Mouse (Mus musculus): Measurements from ENCODE around the gene Nr5a1.

The Nr5a1 gene

DNA sequence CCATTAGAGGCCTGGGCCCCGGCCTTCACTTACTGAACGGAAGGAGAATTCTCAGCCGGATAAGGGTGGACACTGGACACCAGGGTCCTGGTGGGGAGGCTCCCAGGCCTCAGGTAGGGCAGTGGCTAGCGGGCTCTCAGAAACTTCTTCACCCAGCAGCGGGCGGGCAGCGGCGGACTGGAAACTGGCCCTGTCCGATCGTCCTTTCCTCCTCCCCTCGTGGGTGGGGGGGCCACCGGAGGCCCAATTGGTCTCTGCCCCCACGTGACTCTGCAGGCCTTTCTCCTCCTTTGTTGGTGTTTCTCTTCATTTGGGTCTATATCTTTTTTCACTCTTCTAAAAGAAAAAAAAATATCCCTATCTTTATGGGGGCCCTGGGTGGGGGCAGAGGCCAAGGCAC, at the start of gene Nr5a1:
Gene Nr5a1 (minus strand): TSS at position 219 of the 400 bp plus-strand sequence.
- peak; percentile 81 for DNase-seq (ENCODE audit: low spot score)

DNA sequence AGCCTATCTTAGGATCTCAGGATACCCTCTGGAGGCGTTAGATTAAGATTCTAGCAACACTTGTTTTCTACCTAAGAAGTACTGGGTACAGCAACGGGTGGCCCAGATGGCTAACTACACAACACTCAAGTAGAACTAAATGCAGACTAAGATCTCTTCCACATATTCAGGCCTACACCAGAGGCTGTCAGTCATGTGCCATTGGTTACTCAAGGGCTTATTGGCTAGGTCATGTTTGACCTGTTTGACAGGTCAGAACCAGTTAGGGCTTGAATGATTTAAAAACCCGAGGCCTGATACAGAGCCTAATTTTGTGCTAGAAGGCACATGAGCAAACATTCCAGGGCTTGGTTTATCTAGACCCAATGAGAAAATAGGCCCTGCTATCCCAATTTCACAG, 25.5 kb upstream of the Nr5a1 start:
- no peak for DNase-seq (ENCODE audit: low spot score)

DNA sequence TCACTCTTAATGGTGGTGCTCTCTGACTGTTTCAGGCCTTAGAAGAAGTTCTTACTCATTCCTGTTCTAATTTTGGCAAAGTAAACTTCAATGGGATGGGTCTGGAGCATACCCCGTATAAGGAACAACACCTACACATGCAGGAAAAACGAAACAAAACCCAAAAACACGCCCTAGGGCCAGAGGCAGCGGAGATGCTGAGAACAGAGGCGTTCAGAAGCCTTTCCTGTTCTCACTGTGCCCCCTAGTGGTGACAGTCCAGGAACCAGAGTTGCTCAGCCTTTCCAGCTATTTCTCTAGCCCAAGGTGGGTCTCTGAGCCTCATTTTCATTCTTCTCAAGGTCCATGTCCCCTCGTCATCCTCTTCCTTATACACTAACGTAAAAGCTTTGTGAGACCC, 25.1 kb upstream of the Nr5a1 start:
- DNase-seq (ENCODE audit: low spot score), result peak; percentile 66

DNA sequence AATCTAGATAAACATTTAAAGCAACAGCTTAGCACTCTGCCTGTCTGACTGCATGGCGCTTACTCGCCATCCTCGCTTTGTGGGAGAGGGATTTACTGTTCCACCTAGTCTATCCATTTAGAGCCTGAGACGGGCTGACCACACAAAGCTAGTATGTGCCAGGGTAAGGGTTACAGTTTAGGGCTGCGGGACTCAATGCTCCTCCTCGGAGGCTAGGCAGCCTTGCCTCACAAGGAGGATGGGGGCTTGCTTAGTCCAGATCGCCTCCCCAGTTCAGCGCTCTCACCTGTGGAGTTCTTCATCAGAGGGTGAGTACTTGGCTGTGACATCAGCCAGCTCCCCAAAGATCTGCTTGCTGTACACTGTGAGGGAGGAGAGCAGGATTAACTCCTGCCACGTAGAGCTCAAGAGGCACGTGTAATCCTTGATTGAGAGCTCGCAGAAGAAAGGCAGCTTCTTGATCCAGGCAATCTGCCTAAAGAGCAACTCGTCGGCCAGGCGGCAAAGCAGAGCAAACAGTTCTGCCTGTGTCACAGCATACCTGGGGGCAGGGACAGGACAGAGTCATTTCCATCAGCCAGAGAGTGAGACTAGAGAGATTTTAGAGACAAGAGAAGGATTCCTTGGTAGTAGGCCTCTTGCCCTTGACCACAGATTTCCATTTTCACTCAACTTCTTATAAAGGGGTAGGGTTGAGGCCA, 24.4 kb upstream of the Nr5a1 start:
- no peak for DNase-seq (ENCODE audit: low spot score)

DNA sequence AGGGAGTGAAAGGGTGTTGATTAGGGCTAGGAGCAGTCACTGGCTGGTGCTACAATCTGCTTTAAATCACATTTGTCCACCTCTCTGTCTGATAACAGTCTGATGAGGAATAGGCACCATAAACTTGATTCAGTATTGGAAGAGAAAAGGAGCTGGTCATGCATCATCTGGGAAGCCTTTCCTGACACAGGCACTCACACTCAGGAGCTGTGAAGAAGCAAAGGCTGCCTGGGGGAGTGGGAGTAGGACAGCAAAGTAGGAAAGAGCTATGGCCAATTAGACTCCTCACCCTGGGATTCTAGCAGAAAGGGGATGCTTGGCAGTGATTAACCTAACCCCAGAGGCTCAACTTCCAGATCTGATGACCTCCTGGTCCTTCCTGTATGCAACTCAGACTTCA, 21.4 kb upstream of the Nr5a1 start:
- no peak for DNase-seq (ENCODE audit: low spot score)

DNA sequence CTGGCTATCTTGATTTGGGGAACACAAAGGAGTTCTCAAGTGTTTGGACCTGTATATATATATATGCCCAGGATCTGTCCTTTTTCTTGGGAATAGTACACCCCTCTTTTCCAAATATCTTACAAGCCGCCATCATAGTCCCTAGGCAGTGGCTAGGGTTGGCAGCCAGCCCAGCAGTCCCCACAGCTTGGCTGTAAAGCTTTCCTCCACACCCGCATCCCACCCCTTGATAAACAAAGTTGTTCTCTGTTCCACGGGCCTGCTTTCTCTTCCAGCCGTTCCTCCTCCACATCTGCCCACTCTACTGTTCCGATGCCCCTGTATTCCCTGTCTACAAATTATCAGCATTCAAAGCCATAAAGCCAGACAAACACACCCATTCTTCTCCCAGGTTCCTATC, 20.4 kb upstream of the Nr5a1 start:
- no peak for DNase-seq (ENCODE audit: low spot score)

DNA sequence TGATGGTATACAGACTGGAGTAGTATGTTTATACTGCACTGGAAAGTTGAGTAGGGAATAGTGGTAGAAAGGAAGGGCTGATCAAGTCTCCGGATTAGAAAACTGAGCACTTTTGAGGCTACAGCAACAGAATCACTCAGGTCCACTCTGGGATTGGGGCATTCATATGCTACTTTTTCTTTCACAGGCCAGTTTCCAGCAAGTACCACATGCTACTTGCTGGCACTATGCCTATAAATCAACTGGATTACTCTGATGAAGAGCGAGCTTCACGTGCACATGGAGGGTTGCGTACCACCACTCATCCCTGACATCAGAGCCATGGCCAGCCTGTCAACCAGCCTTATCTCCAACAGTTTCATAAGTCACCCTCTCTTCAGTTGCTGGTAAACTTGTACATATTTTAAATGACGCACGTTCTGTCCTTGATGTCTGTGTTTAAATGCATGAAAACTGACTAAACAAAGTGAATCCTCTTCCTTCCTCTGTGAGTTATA, 16.0 kb upstream of the Nr5a1 start:
- no peak for DNase-seq (ENCODE audit: low spot score)

DNA sequence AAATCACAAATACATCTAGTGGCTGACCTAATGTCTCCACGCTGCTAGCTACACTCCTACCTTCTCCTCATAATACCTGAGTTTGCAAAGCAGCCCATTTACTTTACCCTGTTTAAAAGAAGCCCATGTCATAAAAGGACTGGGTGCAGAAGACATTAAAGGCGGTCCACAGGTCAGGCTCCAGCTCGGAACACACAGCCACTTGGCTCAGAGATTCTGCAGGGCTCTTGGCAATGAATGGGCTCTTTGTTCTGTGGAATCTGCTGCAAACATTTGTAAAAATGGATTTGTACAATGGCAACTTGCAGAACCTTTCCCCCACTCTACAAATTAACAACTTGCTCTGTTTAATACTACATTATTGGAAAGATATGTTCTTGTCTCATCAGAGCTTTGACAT, 11.1 kb upstream of the Nr5a1 start:
- no peak for DNase-seq (ENCODE audit: low spot score)

DNA sequence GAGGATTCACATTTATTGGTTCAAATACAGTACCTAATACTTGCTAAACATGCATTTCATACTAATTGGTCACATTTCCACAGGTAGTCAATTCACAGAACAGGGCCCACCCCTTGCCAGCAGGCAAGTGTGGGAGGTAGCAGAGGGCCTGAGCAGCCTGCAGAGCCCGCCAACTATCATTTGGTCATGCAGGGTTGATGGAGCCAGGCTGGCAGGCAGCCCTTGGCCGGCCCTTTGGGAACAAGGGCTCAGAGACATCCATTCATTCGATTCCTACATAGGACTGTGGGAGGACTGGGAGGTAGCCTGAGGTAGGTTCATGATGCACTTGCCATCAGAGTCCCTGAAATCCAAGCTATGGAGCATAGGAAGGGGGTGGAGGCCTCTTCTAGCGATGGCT, 9.0 kb upstream of the Nr5a1 start:
- no peak for DNase-seq (ENCODE audit: low spot score)

DNA sequence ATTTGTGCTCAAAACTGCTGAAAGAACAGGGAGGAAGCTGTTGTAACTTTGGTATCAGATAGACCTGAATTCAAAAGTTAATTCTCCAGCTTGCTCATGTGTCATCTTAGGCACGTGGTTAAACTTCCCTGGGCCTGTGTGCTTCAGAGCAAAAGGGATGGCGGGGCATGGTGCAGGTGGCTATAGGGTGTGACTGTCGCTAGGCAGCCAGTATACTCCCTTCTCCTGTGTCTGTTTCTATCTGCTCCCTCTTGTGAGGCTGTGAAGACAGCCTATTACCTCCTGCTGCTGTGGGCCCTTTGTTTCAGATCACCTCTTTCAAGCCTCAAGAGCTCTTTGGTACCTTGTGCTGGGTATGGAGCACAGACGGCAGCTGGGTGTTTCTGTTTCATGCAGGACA, 7.7 kb upstream of the Nr5a1 start:
- no peak for DNase-seq (ENCODE audit: low spot score)

DNA sequence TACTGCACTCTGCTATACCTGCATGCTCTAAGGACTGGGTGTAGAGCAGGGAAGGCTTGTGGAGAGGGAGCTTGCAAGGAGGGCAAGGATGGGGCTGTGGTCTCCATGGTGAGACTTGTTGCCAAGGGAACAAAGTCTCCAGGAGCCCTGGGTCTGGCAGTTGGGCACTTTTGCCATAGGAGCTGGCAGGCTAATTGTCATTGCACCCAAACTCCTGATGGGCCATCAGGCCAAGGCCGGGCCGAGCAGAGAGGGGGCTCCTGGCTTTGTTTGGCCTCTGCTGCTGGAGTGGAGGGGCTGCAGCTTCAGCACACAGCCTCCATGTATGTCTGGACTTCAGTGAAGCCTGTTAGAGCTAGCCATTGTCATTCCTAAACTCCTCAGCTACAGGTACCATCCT, 6.3 kb upstream of the Nr5a1 start:
- no peak for DNase-seq (ENCODE audit: low spot score)

DNA sequence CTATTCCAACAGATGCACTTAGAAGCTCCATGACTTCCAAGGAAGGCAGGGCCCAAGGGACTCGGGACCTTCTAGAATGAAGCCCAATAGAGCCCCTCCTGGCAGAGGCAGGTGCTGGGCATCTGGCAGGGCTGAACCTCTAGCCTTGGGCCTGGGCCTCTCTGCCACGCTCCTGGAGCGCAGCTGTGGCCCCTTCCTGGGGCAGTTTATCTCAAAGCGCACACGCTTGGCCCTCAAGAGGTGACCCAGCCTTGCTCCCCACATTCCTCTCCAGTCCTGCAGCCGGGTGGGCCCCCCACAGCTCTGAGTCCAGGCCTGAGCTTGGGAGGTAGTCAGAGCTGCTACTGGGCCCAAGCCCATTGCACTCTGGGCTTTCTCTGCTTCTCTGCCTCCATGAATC, 5.0 kb upstream of the Nr5a1 start:
- DNase-seq (ENCODE audit: low spot score), result peak; percentile 60

DNA sequence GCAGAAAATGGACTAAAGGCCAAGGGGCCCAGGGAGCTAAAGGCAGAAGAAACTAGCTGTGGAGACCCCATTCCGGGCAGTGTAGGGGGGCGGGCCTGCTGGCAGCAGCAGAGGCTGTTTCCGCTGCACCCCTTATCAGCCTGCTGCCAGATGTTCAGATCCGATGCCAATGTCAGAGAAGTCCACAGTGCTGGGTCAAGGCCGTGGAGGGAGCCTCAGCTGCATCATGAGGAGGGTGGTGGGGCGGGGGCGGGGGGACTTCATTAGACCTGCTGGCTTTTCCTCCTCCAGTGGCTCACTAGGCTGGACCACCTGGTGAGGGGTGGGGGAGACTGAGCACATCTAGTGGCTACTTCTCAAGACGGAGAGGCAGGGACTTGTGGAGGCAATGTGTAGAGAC, 4.3 kb upstream of the Nr5a1 start:
- DNase-seq (ENCODE audit: low spot score), result peak; percentile 55

DNA sequence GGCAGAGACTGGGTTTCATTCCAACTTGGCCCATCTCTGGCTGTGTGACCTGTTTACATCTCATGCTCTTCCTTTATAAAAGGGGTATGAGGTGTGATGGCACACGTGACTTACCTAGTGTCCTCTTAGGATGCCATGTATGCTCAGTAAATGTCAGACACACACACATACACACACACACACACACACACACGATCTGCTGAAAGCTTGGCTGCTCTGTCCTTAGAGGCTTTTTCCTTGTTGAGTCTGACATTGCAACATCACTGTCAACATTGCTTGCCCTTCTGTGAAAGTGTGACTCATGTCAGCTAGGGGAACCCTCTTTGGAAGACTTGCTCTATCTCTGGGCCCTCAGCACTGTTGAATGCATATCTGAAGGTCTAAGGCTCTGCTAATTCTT, 3.1 kb upstream of the Nr5a1 start:
- DNase-seq (ENCODE audit: low spot score), result no peak

DNA sequence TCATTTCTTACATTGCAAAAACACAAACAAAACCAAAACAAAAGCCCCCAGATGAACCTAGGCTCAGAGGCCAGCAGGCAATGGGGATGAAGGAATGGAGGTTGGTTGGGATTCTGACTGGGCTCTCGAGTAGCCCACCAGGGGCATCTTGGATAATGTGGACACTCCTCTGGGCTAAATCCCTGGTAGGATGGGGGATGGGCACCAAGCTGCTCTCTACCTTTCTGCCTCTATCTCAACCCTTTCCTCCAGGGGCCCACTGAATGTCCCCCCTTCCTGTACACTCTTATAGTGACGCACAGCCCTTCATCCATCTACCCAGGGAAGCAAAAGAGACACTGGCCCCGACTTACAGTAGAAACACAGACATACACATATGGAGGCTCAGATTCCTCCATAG, 746 bp downstream of the Nr5a1 start:
- no peak for DNase-seq (ENCODE audit: low spot score)

DNA sequence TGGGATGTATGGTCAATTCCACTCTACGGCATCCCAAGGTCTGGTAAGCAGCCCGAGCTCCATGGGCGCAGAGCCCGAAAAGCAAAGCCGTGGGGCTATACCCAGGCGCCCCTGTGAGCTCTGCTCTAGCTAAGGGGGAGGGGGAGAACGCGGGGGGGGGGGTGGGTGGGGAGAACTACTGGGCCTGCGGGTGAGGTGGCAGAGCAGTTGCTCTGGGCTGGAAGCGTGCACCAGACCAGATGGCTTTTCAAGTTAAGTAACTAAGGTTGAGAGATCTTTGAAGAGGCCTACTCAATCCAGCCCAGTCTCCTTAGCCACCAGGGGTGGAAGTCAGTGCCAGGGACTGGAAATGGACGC, 1.6 kb downstream of the Nr5a1 start:
- DNase-seq (ENCODE audit: low spot score), result no peak

DNA sequence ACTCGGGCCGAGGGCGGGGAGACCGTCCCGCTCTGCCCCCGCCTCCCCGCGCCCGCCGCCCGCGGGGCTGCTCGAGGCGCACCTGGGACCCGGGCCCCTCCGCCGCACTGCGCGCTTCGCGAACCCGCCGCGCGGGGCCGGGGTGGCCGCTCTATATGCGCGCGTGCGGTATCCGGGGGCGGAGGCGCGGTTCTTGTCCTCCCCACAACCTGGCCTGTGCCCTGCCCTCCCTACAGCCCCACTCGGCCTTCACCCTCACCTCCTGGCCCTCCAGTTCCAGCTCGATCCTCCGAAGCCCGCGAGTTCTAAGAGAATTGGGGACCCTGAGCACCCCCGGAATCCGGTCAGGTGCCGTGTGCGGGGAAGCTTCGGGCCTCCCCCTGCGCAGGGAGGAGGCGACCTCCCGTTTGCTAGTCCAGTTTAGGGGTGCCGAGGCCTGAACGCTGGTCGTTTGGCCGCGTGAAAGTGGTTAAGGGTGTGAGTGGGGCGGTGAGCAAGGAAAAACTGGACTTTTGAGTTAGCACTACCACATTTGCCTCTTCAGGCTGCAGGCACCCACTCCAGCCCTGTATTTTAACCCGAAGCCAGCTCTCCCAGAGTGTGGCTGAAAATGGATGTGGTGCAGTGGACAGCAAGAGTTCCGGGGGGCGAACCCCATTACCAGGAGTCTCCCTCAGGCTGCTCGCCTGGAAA, 2.1 kb downstream of the Nr5a1 start:
- peak; percentile 24 for DNase-seq (ENCODE audit: low spot score)

DNA sequence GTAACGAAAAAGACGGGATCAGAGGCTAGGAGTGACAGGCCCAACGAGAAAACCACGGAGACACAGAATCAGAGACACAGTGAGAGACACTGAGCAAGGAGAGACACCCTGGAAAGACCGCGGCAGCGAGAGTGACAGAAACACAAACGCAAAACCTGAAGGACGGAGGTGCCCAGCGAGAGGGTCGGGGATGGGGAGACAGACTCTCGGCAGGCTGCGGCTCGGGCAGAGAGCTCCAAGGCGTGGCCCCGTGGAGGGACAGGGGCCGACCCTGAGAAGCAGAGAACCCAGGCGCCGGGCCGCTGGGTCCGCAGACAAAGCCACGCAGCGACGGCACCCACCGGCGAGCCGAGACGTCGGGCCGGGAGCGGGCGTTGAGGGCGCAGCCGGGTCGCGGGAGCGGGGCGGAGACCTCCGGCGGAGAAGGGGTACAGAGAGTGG, 2.9 kb downstream of the Nr5a1 start:
- DNase-seq (ENCODE audit: low spot score), result no peak

DNA sequence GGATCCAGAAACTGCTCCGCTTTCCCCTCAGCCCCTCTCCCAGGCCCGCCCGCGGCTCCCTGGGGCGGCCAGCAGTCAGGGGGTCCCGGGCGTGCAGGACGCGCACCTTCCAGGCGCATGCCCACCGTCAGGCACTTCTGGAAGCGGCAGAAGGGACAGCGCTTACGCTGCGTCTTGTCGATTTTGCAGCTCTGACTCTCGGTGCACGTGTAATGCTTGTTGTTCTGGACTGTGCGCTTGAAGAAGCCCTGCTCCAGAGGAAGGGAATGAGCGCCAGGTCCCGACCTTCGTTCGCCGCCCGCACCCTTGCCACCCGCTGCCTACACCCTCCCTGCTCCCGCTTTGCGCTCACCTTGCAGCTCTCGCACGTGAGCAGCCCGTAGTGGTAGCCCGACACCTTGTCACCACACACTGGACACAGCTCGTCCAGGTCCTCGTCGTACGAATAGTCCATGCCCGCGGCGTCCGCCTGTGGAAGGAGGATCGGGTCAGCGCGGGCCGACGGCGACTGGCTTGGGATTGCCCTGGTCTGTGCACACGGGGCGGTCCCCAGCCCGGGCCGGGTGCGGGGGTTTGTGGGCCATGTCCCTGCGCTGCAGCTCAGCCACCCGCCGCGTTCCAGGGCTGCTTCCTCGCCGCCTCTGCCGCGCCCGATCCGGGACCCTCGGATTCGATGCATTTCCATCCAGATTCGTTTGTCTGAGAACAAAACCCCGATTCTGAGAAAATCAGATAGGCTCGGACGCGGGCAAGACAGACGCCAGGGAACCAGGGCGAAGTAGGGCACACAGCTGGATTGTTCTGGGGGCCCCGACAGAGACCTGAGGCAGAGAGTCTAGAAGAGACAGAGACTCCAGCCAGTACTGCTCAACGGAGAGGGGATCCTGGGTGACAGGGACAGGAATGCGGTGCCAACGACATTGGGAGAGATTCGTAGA, 3.8 kb downstream of the Nr5a1 start:
- DNase-seq (ENCODE audit: low spot score), result no peak

DNA sequence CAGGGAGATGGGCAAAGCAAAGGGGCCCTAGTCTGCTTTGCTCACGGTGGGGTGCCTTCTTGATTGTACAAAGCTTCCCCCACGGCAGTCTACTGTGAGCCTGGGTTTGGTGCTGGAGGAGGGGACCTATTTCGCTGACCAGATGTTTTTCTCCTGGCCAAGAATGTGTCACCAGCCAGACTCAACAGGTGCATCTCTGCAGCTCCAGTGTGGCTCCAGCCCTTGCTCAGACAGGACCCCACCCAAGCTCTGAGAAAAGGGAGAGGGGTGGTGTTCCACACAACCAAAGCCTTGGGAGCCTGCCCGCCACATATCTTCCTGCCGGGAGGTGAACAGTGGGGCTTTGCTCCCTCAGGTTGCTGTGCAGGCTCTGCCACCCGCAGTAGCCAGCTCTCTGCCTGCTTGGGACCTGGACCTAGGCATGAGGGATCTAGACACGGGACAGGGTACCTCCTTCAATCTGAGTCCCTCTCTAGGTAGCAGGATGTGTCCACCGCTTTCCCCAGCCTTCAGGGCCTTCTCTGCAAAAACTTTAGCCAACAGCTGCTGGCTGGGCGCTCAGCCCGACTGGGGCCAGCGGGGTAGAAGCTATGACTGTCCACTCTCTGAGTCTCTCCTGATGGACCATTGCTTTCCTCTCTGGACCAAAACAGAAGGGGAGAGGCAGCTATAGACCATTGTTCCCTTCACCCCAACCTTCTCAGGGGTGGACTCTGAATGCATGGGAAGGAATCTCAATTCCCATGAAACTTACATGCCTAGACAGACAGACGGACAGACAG, 5.2 kb downstream of the Nr5a1 start:
- no peak for DNase-seq (ENCODE audit: low spot score)

DNA sequence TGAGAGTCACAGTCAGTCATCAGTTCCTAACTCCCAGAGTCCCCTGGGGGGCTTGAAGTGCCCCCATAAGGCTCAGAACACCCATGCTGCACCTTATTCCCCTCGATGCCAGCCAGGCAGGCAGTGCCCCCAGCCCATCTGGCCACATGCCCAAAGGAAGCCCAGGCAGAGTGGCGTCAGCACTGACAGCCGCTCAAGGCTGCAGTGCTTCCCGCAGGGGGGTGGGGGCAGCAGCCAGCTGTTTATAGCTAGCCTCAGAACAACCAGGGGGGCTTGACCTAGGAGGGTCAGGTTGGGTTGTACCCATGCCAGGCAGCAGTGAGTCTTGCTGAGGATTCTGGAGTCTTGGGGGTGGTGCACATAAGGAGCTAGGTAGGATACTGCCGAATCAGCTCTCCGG, 7.7 kb downstream of the Nr5a1 start:
- DNase-seq (ENCODE audit: low spot score), result peak; percentile 70

DNA sequence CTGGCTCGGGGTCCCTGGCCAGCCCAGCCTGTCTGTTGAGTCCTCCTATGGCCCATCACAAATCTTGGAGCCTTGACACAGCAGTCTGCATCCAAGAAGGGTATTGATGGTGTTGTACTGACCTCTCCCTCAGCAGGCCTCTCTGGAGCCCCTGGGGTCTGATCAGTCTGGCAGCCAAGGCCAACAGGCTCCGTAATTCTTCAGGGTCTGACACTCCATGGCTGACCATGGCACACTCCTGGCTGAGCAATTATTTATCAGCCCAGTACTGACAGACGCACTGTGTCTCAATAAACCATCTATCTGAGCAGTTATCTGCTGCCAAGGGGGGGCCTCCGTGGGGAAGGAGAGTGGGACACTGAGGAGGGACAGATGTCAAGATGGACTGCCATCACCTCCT, 9.3 kb downstream of the Nr5a1 start:
- no peak for DNase-seq (ENCODE audit: low spot score)

Measured in ovary, postnatal 36 days (tissue).